Mouse (Mus musculus) embryonic facial prominence, embryonic 13.5 days (tissue): ENCODE data around the gene Flnb. TPM values are rescaled to one million over a fixed set of nuclear protein-coding genes. Genes with fewer than 3 reads are reported as not detected.

ENCODE experiments used
- ATAC-seq: fragments of 200-750 bp; cut with Nextera tagmentation; 2 replicates; pipeline ENCODE4 v1.8.0; 2017; ENCODE audit warnings: low read depth; ENCODE audit not compliant: insufficient number of reproducible peaks, insufficient read depth, low FRiP score, low TSS enrichment
- H3K27ac ChIP-seq: fragments of 300-500 bp; sonication (generic); 2 replicates; pipeline ENCODE4 v1.5.1; 2015; ENCODE audit warnings: moderate library complexity, mild to moderate bottlenecking, inconsistent platforms
- H3K27me3 ChIP-seq: fragments of 300-500 bp; sonication (generic); 2 replicates; pipeline ENCODE4 v1.6.1; 2015; ENCODE audit warnings: mild to moderate bottlenecking, inconsistent platforms
- H3K36me3 ChIP-seq: fragments of 300-500 bp; sonication (generic); 2 replicates; pipeline ENCODE4 v1.6.1; 2015; ENCODE audit warnings: mild to moderate bottlenecking, inconsistent platforms
- H3K4me1 ChIP-seq: fragments of 300-500 bp; sonication (generic); 2 replicates; pipeline ENCODE4 v1.6.1; 2015; ENCODE audit warnings: inconsistent platforms
- H3K4me2 ChIP-seq: fragments of 300-500 bp; sonication (generic); 2 replicates; pipeline ENCODE4 v1.6.1; 2015; ENCODE audit warnings: moderate library complexity, mild to moderate bottlenecking, inconsistent platforms
- H3K4me3 ChIP-seq: fragments of 300-500 bp; sonication (generic); 2 replicates; pipeline ENCODE4 v1.5.1; 2015; ENCODE audit warnings: mild to moderate bottlenecking, inconsistent platforms
- H3K9ac ChIP-seq: fragments of 300-500 bp; sonication (generic); 2 replicates; pipeline ENCODE4 v1.6.1; 2015; ENCODE audit warnings: mild to moderate bottlenecking, inconsistent platforms
- H3K9me3 ChIP-seq: fragments of 300-500 bp; sonication (generic); 2 replicates; pipeline ENCODE4 v1.6.1; 2016; ENCODE audit warnings: inconsistent platforms
- WGBS: fragments of 180-500 bp; shearing (Covaris S2); methylation state at CpG from one replicate; pipeline ENCODE4 v1.1.7; 2015; ENCODE audit warnings: mixed read lengths; 5-methylcytosine and 5-hydroxymethylcytosine counted together
- polyA plus RNA-seq: library from polyadenylated mRNA; unstranded; fragments of >200 nt; fragmentation: Nextera tagmentation; extraction: Ambion mirVana; gene quantifications from 2 replicates; pipeline ENCODE4 v1.2.1, GENCODE M21; 2015

Flnb gene
- polyA plus RNA-seq, 1 experiment from 2014 or later: 23.9 TPM

DNA sequence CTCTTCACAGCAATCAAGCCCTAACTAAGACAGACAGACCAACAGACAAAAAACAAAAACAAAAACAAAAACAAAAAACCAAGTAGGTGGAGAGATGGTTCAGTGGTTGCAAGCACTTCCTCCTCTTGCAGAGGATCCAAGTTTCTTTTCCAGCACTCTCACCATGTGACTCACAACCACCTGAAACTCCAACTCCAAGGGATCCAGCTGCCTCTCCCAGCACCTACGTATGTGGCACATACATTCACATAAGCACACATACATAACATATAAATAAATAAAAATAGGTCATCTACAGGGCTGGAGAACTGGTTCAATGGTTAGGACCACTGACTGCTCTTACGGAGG, 13.2 kb upstream of the Flnb start:
- 94% methylated on average over 2 of the region's 2 CpGs for WGBS
- H3K9ac ChIP-seq: no peak overlapping the region
- no peaks in the 10 kb centered on the region for H3K27me3 ChIP-seq
- no peak overlapping the region for H3K4me3 ChIP-seq
- H3K27ac ChIP-seq: no peak overlapping the region
- peaks cover 5% of the 10 kb centered on the region; the same call in 1 of the 2 replicates for H3K9me3 ChIP-seq
- no peak for ATAC-seq
- H3K4me1 ChIP-seq: 0 out of 2 replicates have a peak, but pooled peaks cover 4% of the 10 kb centered on the region
- H3K36me3 ChIP-seq: no peaks in the 10 kb centered on the region
- H3K4me2 ChIP-seq: no peak overlapping the region

- H3K4me2 ChIP-seq: no peak overlapping the region
- no peak for ATAC-seq
- 67% methylated on average over 4 of the region's 4 CpGs for WGBS
- no peaks in the 10 kb centered on the region for H3K36me3 ChIP-seq
- H3K9me3 ChIP-seq: no peaks in the 10 kb centered on the region
- H3K27ac ChIP-seq: no peak overlapping the region
- H3K9ac ChIP-seq: no peak overlapping the region
- no peaks in the 10 kb centered on the region for H3K27me3 ChIP-seq
- H3K4me3 ChIP-seq: no peak overlapping the region
- H3K4me1 ChIP-seq: 0 out of 2 replicates have a peak, but pooled peaks cover 4% of the 10 kb centered on the region
Observed at GRCm38 (mm10) chr14:7807711-7808110, 10.0 kb upstream of the Flnb start.

DNA sequence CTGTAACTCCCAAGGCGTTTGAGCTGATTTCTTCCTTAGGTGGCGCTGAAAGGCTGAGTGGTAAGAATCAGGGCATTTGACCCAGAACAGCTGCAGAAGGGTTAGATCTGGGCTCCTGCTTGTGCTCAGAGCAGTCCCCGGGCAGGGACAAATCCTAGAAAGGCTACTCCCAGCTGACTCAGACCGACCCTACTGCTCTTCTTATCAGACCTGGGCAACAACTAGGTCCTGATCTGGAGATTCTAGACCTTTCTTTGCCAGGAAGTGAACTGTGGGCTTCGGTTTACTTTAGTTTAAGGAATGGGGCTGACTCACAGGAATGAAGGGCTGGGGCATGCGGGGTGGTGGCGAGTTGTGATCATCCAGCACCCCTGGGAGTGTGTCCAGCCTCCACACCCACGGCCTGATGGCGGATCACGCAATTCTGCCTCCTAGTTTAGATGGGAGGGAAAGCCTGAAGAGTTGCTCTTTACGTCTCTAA, 9.2 kb upstream of the Flnb start:
- WGBS: 68% methylated on average over 11 of the region's 11 CpGs
- Histone ChIP-seq H3K9ac (no peak overlapping the region), H3K4me3 (no peak overlapping the region), H3K27me3 (no peaks in the 10 kb centered on the region), H3K27ac (no peak overlapping the region), H3K4me2 (no peak overlapping the region), H3K9me3 (no peaks in the 10 kb centered on the region), H3K36me3 (no peaks in the 10 kb centered on the region), H3K4me1 (0 out of 2 replicates have a peak, but pooled peaks cover 4% of the 10 kb centered on the region)
- ATAC-seq: no peak

GRCm38 (mm10) chr14:7809043-7809955, 8.5 kb upstream of the Flnb start:
- H3K27me3 ChIP-seq: no peaks in the 10 kb centered on the region
- no peaks in the 10 kb centered on the region for H3K36me3 ChIP-seq
- no peak overlapping the region for H3K4me2 ChIP-seq
- WGBS: 79% methylated on average over 12 of the region's 12 CpGs
- H3K4me3 ChIP-seq: no peak overlapping the region
- 0 out of 2 replicates have a peak, but pooled peaks cover 4% of the 10 kb centered on the region for H3K4me1 ChIP-seq
- no peak overlapping the region for H3K9ac ChIP-seq
- H3K27ac ChIP-seq: no peak overlapping the region
- ATAC-seq: no peak
- H3K9me3 ChIP-seq: no peaks in the 10 kb centered on the region

GRCm38 (mm10) chr14:7818463-7819121, 835 bp downstream of the Flnb start:
- Histone ChIP-seq H3K4me3 (peak overlapping the region; percentile 67), H3K9ac (peak overlapping the region; percentile 87), H3K4me1 (peaks cover 44% of the 10 kb centered on the region), H3K36me3 (no peaks in the 10 kb centered on the region), H3K27me3 (no peaks in the 10 kb centered on the region), H3K4me2 (peak overlapping the region; percentile 88), H3K9me3 (no peaks in the 10 kb centered on the region), H3K27ac (peak overlapping the region; percentile 80; the same call in 1 of the 2 replicates)
- WGBS: 1% methylated on average over 36 of the region's 36 CpGs
- peak; percentile 11; the same call in 1 of the 2 replicates for ATAC-seq

DNA sequence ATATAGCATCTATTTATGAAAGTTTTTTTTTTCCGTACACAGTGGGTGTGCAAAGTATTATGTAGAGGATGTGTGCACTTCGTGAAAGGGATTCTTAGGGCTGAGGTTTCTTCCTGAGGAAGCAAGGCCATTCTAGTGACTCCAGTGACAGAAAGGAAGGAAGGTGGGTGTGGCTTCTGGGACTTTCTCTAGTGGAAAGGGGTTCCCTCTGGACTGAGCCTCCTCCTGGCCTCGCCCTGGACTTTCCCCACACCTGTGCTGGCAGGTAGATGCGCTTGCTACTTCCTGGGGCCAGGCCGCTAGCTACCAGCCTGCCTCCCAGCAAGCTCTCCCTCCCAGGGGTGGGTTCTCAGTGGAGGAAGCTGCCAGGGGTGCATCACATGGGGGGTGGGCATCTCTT, 1.7 kb downstream of the Flnb start:
- Histone ChIP-seq H3K36me3 (no peaks in the 10 kb centered on the region), H3K27ac (no peak overlapping the region), H3K27me3 (no peaks in the 10 kb centered on the region), H3K4me1 (peaks cover 49% of the 10 kb centered on the region), H3K9me3 (no peaks in the 10 kb centered on the region), H3K4me3 (peak overlapping the region; percentile 67), H3K9ac (peak overlapping the region; percentile 87), H3K4me2 (peak overlapping the region; percentile 88)
- WGBS: 65% methylated on average over 5 of the region's 5 CpGs
- ATAC-seq: no peak

GRCm38 (mm10) chr14:7821341-7821740, 3.6 kb downstream of the Flnb start:
- H3K36me3 ChIP-seq: no peaks in the 10 kb centered on the region
- no peak overlapping the region for H3K9ac ChIP-seq
- peak overlapping the region; percentile 41; the same call in 1 of the 2 replicates for H3K27ac ChIP-seq
- no peak for ATAC-seq
- peak overlapping the region; percentile 88 for H3K4me2 ChIP-seq
- H3K27me3 ChIP-seq: no peaks in the 10 kb centered on the region
- H3K4me3 ChIP-seq: no peak overlapping the region
- H3K4me1 ChIP-seq: peaks cover 68% of the 10 kb centered on the region
- no peaks in the 10 kb centered on the region for H3K9me3 ChIP-seq
- WGBS: 58% methylated on average over 8 of the region's 8 CpGs

DNA sequence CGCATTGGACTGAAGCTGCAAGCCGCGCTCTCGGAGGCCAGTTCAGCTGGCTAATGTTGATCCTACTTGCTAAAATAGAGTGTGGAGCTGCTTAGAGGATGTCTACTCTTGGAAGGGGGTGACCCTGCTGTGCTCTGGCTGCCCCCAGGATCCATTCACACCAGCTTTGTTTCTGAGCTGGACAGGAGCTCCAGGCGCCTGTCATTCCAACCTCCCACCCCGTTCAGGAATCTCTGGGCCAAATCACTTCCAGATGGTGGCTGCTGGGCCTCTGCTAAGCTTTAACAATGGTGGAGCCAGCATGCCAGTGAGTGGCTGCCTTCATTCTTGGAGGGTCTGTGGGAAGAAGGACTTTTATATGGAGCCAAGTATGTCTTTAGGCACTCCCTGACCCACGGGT, 4.9 kb downstream of the Flnb start:
- H3K4me1 ChIP-seq: peaks cover 81% of the 10 kb centered on the region
- H3K27ac ChIP-seq: peak overlapping the region; percentile 88
- peak overlapping the region; percentile 88 for H3K4me2 ChIP-seq
- 25% methylated on average over 7 of the region's 7 CpGs for WGBS
- peak; percentile 20; the same call in 1 of the 2 replicates for ATAC-seq
- H3K9me3 ChIP-seq: no peaks in the 10 kb centered on the region
- peak overlapping the region; percentile 54; the same call in 1 of the 2 replicates for H3K9ac ChIP-seq
- H3K36me3 ChIP-seq: no peaks in the 10 kb centered on the region
- peak overlapping the region; percentile 20; the same call in 1 of the 2 replicates for H3K4me3 ChIP-seq
- H3K27me3 ChIP-seq: no peaks in the 10 kb centered on the region

DNA sequence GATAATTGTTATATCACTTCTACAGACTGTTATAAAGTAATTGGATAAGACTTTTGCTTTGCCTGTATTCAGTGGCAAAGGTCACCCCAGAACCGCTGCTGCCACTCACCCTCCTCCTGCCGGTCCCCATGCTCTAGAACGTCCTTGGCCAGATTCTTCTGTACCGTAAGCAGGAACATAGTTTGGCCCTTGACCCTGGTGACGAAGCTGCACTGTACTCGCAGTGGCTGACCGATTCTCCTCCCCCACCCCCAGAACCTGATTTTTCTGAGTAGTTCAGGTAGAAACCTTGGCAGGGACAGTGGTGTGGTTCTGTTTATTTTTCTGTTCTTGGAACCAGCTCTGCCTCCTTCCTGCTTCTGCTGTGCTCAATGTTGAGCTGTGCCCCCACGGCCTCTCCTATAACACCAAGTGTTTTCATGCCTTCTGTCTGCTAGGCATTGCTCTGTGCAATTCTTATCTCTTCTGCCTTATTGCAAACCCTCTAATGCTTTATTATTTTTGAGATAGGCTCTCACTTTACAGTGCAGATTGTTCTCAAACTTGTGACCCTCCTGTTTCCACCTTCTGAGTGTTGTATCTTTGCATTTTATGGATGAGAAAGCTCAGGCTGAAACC, 7.0 kb downstream of the Flnb start:
- Histone ChIP-seq H3K36me3 (no peaks in the 10 kb centered on the region; the same call in 1 of the 2 replicates), H3K4me3 (no peak overlapping the region), H3K27ac (peak overlapping the region; percentile 88; the same call in 1 of the 2 replicates), H3K9me3 (no peaks in the 10 kb centered on the region), H3K4me1 (peaks cover 72% of the 10 kb centered on the region), H3K4me2 (no peak overlapping the region), H3K27me3 (no peaks in the 10 kb centered on the region), H3K9ac (no peak overlapping the region)
- WGBS: 64% methylated on average over 8 of the region's 8 CpGs
- no peak for ATAC-seq

- Histone ChIP-seq H3K27ac (peak overlapping the region; percentile 88), H3K9me3 (no peaks in the 10 kb centered on the region), H3K36me3 (no peaks in the 10 kb centered on the region; the same call in 1 of the 2 replicates), H3K27me3 (no peaks in the 10 kb centered on the region), H3K4me2 (peak overlapping the region; percentile 21), H3K4me1 (peaks cover 58% of the 10 kb centered on the region), H3K9ac (0 out of 2 replicates have a peak overlapping the region, but pooled peaks have one; percentile 33), H3K4me3 (no peak overlapping the region)
- ATAC-seq: peak; percentile 57; the same call in 1 of the 2 replicates
- WGBS: 37% methylated on average over 10 of the region's 10 CpGs
Observed at GRCm38 (mm10) chr14:7826151-7826937, 8.6 kb downstream of the Flnb start.
